11 mouse cellular contexts compared by ENCODE assay signal in genomic region chr17:71224521-71224920, GRCm38 (mm10). TPM values are rescaled to one million over a fixed set of nuclear protein-coding genes. Genes with fewer than 3 reads are reported as not detected.
DNase-seq lines count a peak whose midpoint lies in the region; ATAC-seq lines count a peak whose summit lies in the region.
"Had no signal": no experiment of that assay in that cellular context is flagged by ENCODE, and none has a peak within 500 bp of the region (broad histone marks: within the 10 kb centered on the region; RNA-seq: fewer than 3 reads in every experiment).

No protein-coding gene starts in this region.

- peak; percentile 67 for ATAC-seq in inflammation-experienced regulatory T-cells, adult 6 months
- ATAC-seq in midbrain, embryonic 16.5 days, result no peak
- ATAC-seq: forebrain, embryonic 14.5 days had no signal

- H3K4me2 ChIP-seq in midbrain, embryonic 16.5 days (ENCODE audit: low read length), result no peak overlapping the region
- H3K4me2 ChIP-seq: hindbrain, embryonic 15.5 days; limb, embryonic 13.5 days had no signal

- no peaks in the 10 kb centered on the region for H3K27me3 ChIP-seq in splenic B cell, adult 2 months (ENCODE audit: control insufficient read depth, insufficient read depth, low read length, poor library complexity, severe bottlenecking)
- no peaks in the 10 kb centered on the region for H3K27me3 ChIP-seq in midbrain, embryonic 16.5 days (ENCODE audit: control insufficient read depth, insufficient read depth, low read depth, low read length)
- H3K27me3 ChIP-seq: hindbrain, embryonic 15.5 days; limb, embryonic 13.5 days had no signal

- no peak overlapping the region for H3K9ac ChIP-seq in midbrain, embryonic 16.5 days (ENCODE audit: low read depth, low read length)
- H3K9ac ChIP-seq: hindbrain, embryonic 15.5 days; limb, embryonic 13.5 days had no signal

- no peaks in the 10 kb centered on the region for H3K4me1 ChIP-seq in midbrain, embryonic 16.5 days (ENCODE audit: control insufficient read depth, insufficient read depth, low read length)
- H3K4me1 ChIP-seq: hindbrain, embryonic 15.5 days; limb, embryonic 13.5 days had no signal

- peak; percentile 30 to 41 for DNase-seq in spleen, adult 18-20 months
- no peak for DNase-seq in spleen, postnatal 14 days (ENCODE audit: low spot score in 2 of 2)
- DNase-seq in adrenal gland, adult 2 months, result peak; percentile 80
- peak; percentile 74 for DNase-seq in splenic B cell, adult 2 months (ENCODE audit: low read depth, low spot score)
- no peak for DNase-seq in right cerebral cortex, postnatal 4 days

- H3K4me3 ChIP-seq in midbrain, embryonic 16.5 days (ENCODE audit: low read depth, low read length), result no peak overlapping the region
- H3K4me3 ChIP-seq: hindbrain, embryonic 15.5 days; limb, embryonic 13.5 days had no signal

- H3K9me3 ChIP-seq in midbrain, embryonic 16.5 days (replicated peaks; ENCODE audit: control insufficient read depth, low read length, poor library complexity, severe bottlenecking), result no peaks in the 10 kb centered on the region
- H3K9me3 ChIP-seq: G1E; hindbrain, embryonic 15.5 days; limb, embryonic 13.5 days had no signal

- H3K27ac ChIP-seq in midbrain, embryonic 16.5 days (ENCODE audit: low read length), result no peak overlapping the region
- H3K27ac ChIP-seq: hindbrain, embryonic 15.5 days; limb, embryonic 13.5 days had no signal

- 70% methylated on average over 2 of the region's 2 CpGs for WGBS in midbrain, embryonic 16.5 days

- H3K36me3 ChIP-seq in splenic B cell, adult 2 months (ENCODE audit: control insufficient read depth, insufficient read depth, low read length, poor library complexity, severe bottlenecking), result 0 out of 2 replicates have a peak, but pooled peaks cover 1% of the 10 kb centered on the region
- H3K36me3 ChIP-seq in midbrain, embryonic 16.5 days (ENCODE audit: control insufficient read depth, insufficient read depth, low read length), result no peaks in the 10 kb centered on the region; the same call in 1 of the 2 replicates
- H3K36me3 ChIP-seq: hindbrain, embryonic 15.5 days had no signal

RNA-seq across cellular contexts. Expression of gene Lpin2, which starts 42.2 kb away (rescaled TPM):
- 10 to 100 TPM; 38.1 to 43.0 TPM for total RNA-seq in adrenal gland, adult 2 months (2021)
- 7.0 and 8.2 TPM in 2 replicates for polyA plus RNA-seq in adrenal gland, adult 2 months (2012; rRNA removed)
- polyA plus RNA-seq in inflammation-experienced regulatory T-cells, adult 6 months (2017; shearing (Covaris generic)), result 10 to 100 TPM; 20.6 to 36.6 (median 30.0) TPM
- 45.0 and 47.3 TPM in 2 replicates for polyA plus RNA-seq in midbrain, embryonic 16.5 days (2015; fragmentation: Nextera tagmentation; extraction: Ambion mirVana)

Comparison
In these comparisons a context has a peak if more than half of its experiments do, and no peak if none do; other contexts are left out.
1. DNase-seq: peak in spleen, adult 18-20 months (2 of 2), adrenal gland, adult 2 months (single experiment) and splenic B cell, adult 2 months (single experiment); none in spleen, postnatal 14 days (0 of 2) and right cerebral cortex, postnatal 4 days (single experiment).